ENCODE assay signal across 24 mouse cellular contexts in the genomic region with DNA sequence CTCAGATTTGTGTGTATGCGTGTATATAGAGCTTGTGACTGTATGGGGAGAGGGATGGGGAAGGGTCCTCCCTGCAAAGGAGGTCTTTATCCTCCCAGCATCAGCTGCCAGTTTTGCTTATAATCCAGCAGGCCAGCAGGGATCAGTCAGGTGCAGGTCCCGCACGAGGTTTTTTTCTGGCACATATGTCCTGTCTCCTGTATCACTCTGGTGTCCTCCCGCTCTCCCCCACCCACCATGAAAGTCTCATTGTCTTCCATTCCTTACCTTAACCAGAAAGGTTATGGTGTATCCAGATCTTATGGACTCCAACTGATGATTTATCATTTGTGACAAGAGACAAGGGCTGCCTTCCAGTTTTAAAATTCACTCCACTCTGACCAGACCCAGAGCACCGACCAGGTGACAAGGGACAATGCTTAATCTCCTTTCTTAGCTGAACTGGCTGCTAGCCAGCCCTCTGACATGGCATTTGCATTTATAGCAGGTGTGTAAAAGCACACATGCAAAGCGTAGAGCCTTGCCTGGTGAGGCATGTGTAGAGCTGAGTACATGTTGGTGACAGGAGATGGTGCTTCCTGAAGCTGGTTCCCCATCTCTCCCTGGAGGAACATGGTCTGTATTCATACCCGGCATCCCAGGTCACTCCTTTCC. TPM values are rescaled to one million over a fixed set of nuclear protein-coding genes. Genes with fewer than 3 reads are reported as not detected.
A peak's percentile ranks its signal among the peaks of the same experiment; 100 is the strongest.
DNase-seq lines count a peak whose midpoint lies in the region; ATAC-seq and TF ChIP-seq lines count a peak whose summit lies in the region.
"Had no signal": no experiment of that assay in that cellular context is flagged by ENCODE, and none has a peak within 500 bp of the region (broad histone marks: within the 10 kb centered on the region; RNA-seq: fewer than 3 reads in every experiment).

No protein-coding gene starts in this region.

- H3K9me3 ChIP-seq in hindbrain, embryonic 13.5 days: no peaks in the 10 kb centered on the region
- no peaks in the 10 kb centered on the region for H3K9me3 ChIP-seq in hindbrain, embryonic 14.5 days (ENCODE audit: control insufficient read depth, low read length)
- H3K9me3 ChIP-seq in neural tube, embryonic 15.5 days (replicated peaks): no peaks in the 10 kb centered on the region
- H3K9me3 ChIP-seq in hindbrain, postnatal 0 days (ENCODE audit: low read length): no peaks in the 10 kb centered on the region
- H3K9me3 ChIP-seq: forebrain, embryonic 12.5 days; intestine, embryonic 15.5 days; limb, embryonic 13.5 days; liver, embryonic 13.5 days; midbrain, embryonic 12.5 days had no signal

- H3K4me2 ChIP-seq in hindbrain, embryonic 13.5 days: no peak overlapping the region
- no peak overlapping the region for H3K4me2 ChIP-seq in hindbrain, embryonic 14.5 days (replicated peaks)
- H3K4me2 ChIP-seq in neural tube, embryonic 15.5 days: no peak overlapping the region
- H3K4me2 ChIP-seq in hindbrain, postnatal 0 days (ENCODE audit: low read depth, low read length): no peak overlapping the region
- H3K4me2 ChIP-seq: forebrain, embryonic 12.5 days; heart, embryonic 11.5 days; intestine, embryonic 15.5 days; limb, embryonic 13.5 days; liver, embryonic 13.5 days; midbrain, embryonic 12.5 days had no signal

- H3K36me3 ChIP-seq in hindbrain, embryonic 13.5 days: no peaks in the 10 kb centered on the region
- no peaks in the 10 kb centered on the region for H3K36me3 ChIP-seq in hindbrain, embryonic 14.5 days (replicated peaks; ENCODE audit: control insufficient read depth, insufficient read depth)
- H3K36me3 ChIP-seq in neural tube, embryonic 15.5 days: no peaks in the 10 kb centered on the region
- H3K36me3 ChIP-seq in hindbrain, postnatal 0 days (ENCODE audit: insufficient read depth, low read length): no peaks in the 10 kb centered on the region
- H3K36me3 ChIP-seq: forebrain, embryonic 12.5 days; intestine, embryonic 15.5 days; limb, embryonic 13.5 days; liver, embryonic 13.5 days; midbrain, embryonic 12.5 days had no signal

- H3K4me3 ChIP-seq in cerebellum, adult 2 months (replicated peaks; ENCODE audit: insufficient read depth, low read depth, low read length): no peak overlapping the region
- no peak overlapping the region for H3K4me3 ChIP-seq in hindbrain, embryonic 13.5 days
- H3K4me3 ChIP-seq in hindbrain, embryonic 14.5 days (replicated peaks; ENCODE audit: low read length): no peak overlapping the region
- H3K4me3 ChIP-seq in neural tube, embryonic 15.5 days (replicated peaks): no peak overlapping the region
- H3K4me3 ChIP-seq in hindbrain, postnatal 0 days (ENCODE audit: low read length): no peak overlapping the region
- H3K4me3 ChIP-seq: erythroblast, embryonic 14.5 days; forebrain, embryonic 12.5 days; intestine, embryonic 15.5 days; limb, embryonic 13.5 days; liver, embryonic 13.5 days; midbrain, embryonic 12.5 days had no signal

- H3K9ac ChIP-seq in hindbrain, embryonic 13.5 days: no peak overlapping the region
- no peak overlapping the region for H3K9ac ChIP-seq in hindbrain, embryonic 14.5 days
- H3K9ac ChIP-seq in neural tube, embryonic 15.5 days (replicated peaks): no peak overlapping the region
- H3K9ac ChIP-seq in hindbrain, postnatal 0 days (replicated peaks; ENCODE audit: low read length): no peak overlapping the region
- H3K9ac ChIP-seq: forebrain, embryonic 12.5 days; intestine, embryonic 15.5 days; limb, embryonic 13.5 days; liver, embryonic 13.5 days; midbrain, embryonic 12.5 days had no signal

- H3K27me3 ChIP-seq in cerebellum, adult 2 months (ENCODE audit: control insufficient read depth, insufficient read depth, low read length): no peaks in the 10 kb centered on the region
- no peaks in the 10 kb centered on the region for H3K27me3 ChIP-seq in hindbrain, embryonic 13.5 days
- no peaks in the 10 kb centered on the region for H3K27me3 ChIP-seq in hindbrain, embryonic 14.5 days (ENCODE audit: control insufficient read depth, insufficient read depth, low read length)
- no peaks in the 10 kb centered on the region for H3K27me3 ChIP-seq in neural tube, embryonic 15.5 days (replicated peaks)
- H3K27me3 ChIP-seq in hindbrain, postnatal 0 days (ENCODE audit: insufficient read depth, low read length): no peaks in the 10 kb centered on the region
- H3K27me3 ChIP-seq: forebrain, embryonic 12.5 days; intestine, embryonic 15.5 days; limb, embryonic 13.5 days; liver, embryonic 13.5 days; midbrain, embryonic 12.5 days had no signal

- no peak for TF ChIP-seq CTCF in cerebellum, adult 2 months (IDR thresholded peaks at IDR 0.05; ENCODE audit: borderline replicate concordance, insufficient read depth, low read depth, low read length)
- no peak for TF ChIP-seq CTCF in hindbrain, postnatal 0 days (IDR thresholded peaks at IDR 0.05; ENCODE audit: low read depth)

- peak overlapping the region; percentile 95 for H3K27ac ChIP-seq in cerebellum, adult 2 months (ENCODE audit: insufficient read depth, low read length)
- H3K27ac ChIP-seq in hindbrain, embryonic 13.5 days: peak overlapping the region; percentile 55
- no peak overlapping the region for H3K27ac ChIP-seq in hindbrain, embryonic 14.5 days
- H3K27ac ChIP-seq in neural tube, embryonic 15.5 days (replicated peaks): no peak overlapping the region
- H3K27ac ChIP-seq in hindbrain, postnatal 0 days: 0 out of 2 replicates have a peak overlapping the region, but pooled peaks have one; percentile 4
- H3K27ac ChIP-seq: forebrain, embryonic 12.5 days; intestine, embryonic 15.5 days; limb, embryonic 13.5 days; liver, embryonic 13.5 days; midbrain, embryonic 12.5 days had no signal

- peak; percentile 57 to 58 for DNase-seq in cerebellum, adult 2 months
- DNase-seq in cerebellum, adult 11 months: no peak
- DNase-seq in hindbrain, embryonic 14.5 days (ENCODE audit: low spot score): no peak
- DNase-seq in neural tube, embryonic 10.5 days (ENCODE audit: extremely low spot score, low spot score): no peak
- DNase-seq in hindbrain, postnatal 0 days (ENCODE audit: low spot score): no peak
- no peak for DNase-seq in left cerebral cortex, postnatal 36 days (ENCODE audit: low spot score in 2 of 2)
- DNase-seq: adrenal gland, postnatal 25 days; heart, adult 11 months; kidney, postnatal 25 days; liver, embryonic 13.5 days; lung, adult 2 months; lung, postnatal 14 days; right cerebral cortex, postnatal 25 days; spleen, adult 18-20 months; thymus, postnatal 14 days had no signal

- WGBS in cerebellum, adult 2 months: 20% methylated on average over 7 of the region's 7 CpGs
- WGBS in hindbrain, embryonic 13.5 days: 66% methylated on average over 7 of the region's 7 CpGs
- WGBS in hindbrain, embryonic 14.5 days: 54% methylated on average over 7 of the region's 7 CpGs
- 73% methylated on average over 7 of the region's 7 CpGs for WGBS in neural tube, embryonic 15.5 days
- 52% methylated on average over 7 of the region's 7 CpGs for WGBS in hindbrain, postnatal 0 days

- H3K4me1 ChIP-seq in cerebellum, adult 2 months (ENCODE audit: control insufficient read depth, insufficient read depth, low read length): peaks cover 66% of the 10 kb centered on the region
- peaks cover 20% of the 10 kb centered on the region for H3K4me1 ChIP-seq in hindbrain, embryonic 13.5 days (replicated peaks)
- peaks cover 7% of the 10 kb centered on the region; the same call in 1 of the 2 replicates for H3K4me1 ChIP-seq in hindbrain, embryonic 14.5 days (replicated peaks; ENCODE audit: control insufficient read depth, insufficient read depth, low read length)
- H3K4me1 ChIP-seq in neural tube, embryonic 15.5 days: peaks cover 12% of the 10 kb centered on the region
- H3K4me1 ChIP-seq in hindbrain, postnatal 0 days (ENCODE audit: insufficient read depth, low read length): 0 out of 2 replicates have a peak, but pooled peaks cover 3% of the 10 kb centered on the region

- intact Hi-C loops in left cerebral cortex, postnatal 36 days (cut with DNase I): loop anchor here (5.0 kb wide), 1 partner anchor 44 kb away; a partner anchor contains a TSS

- TF ChIP-seq POLR2A in cerebellum, adult 2 months (IDR thresholded peaks at IDR 0.05; ENCODE audit: borderline replicate concordance, insufficient read depth, low read length): no peak

- ATAC-seq in hindbrain, embryonic 13.5 days (ENCODE audit: low FRiP score): no peak
- no peak for ATAC-seq in hindbrain, embryonic 14.5 days (ENCODE audit: low FRiP score)
- 0 out of 2 replicates have a peak, but pooled peaks have one; percentile 28 for ATAC-seq in neural tube, embryonic 15.5 days (ENCODE audit: low FRiP score)
- ATAC-seq in hindbrain, postnatal 0 days: no peak

RNA-seq across cellular contexts. Expression of a gene that starts 43.0 kb away (rescaled TPM):
- 77.8 and 91.5 TPM in 2 replicates for polyA plus RNA-seq in cerebellum, adult 2 months (2012; rRNA removed)
- 6.8 and 7.2 TPM in 2 replicates for polyA plus RNA-seq in hindbrain, embryonic 13.5 days (2015; fragmentation: Nextera tagmentation; extraction: Ambion mirVana)
- 15.1 and 16.2 TPM in 2 replicates for polyA plus RNA-seq in hindbrain, embryonic 14.5 days (2014; fragmentation: Nextera tagmentation; extraction: Ambion mirVana)
- polyA plus RNA-seq in neural tube, embryonic 15.5 days (2015; fragmentation: Nextera tagmentation; extraction: Ambion mirVana): 13.7 and 15.4 TPM in 2 replicates
- 95.4 and 114 TPM in 2 replicates for total RNA-seq in hindbrain, postnatal 0 days (2014; rRNA removed)
- 16.2 and 16.9 TPM in 2 replicates for polyA plus RNA-seq in hindbrain, postnatal 0 days (2015; fragmentation: Nextera tagmentation; extraction: Ambion mirVana)
- 100 to 1,000 TPM; 201 to 207 TPM for total RNA-seq in left cerebral cortex, postnatal 36 days (2021)
- total RNA-seq: hematopoietic stem cell, adult 5-6 weeks had no signal

Comparison
In these comparisons a context has a peak if more than half of its experiments do, and no peak if none do; other contexts are left out.
1. DNase-seq: peak in cerebellum, adult 2 months (2 of 2); none in cerebellum, adult 11 months (single experiment), hindbrain, embryonic 14.5 days (single experiment), neural tube, embryonic 10.5 days (single experiment), hindbrain, postnatal 0 days (single experiment) and left cerebral cortex, postnatal 36 days (0 of 2).
2. H3K27ac ChIP-seq: peak in cerebellum, adult 2 months (single experiment), hindbrain, embryonic 13.5 days (single experiment) and hindbrain, postnatal 0 days (single experiment); none in hindbrain, embryonic 14.5 days (single experiment) and neural tube, embryonic 15.5 days (single experiment).